Mouse (Mus musculus) MEL (cell line): ENCODE results near the gene Ces1d.

Experiments used
- CHD2 ChIP-seq: IDR thresholded peaks from 2 replicates; pipeline ENCODE4 v1.6.1; 2011; ENCODE audit warnings: low read length, improper control_type of control experiment
- CTCF ChIP-seq, 3 experiments: IDR thresholded peaks in 2 of 3; conservative IDR thresholded peaks in 1 of 3; 2 replicates each; pipeline ENCODE4 v1.5.1; 2011 to 2012; ENCODE audit warnings: low read length in 3 of 3, low read depth in 2 of 3, mild to moderate bottlenecking in 2 of 3, improper control_type of control experiment in 1 of 3, inconsistent platforms in 1 of 3, mixed read lengths in 1 of 3, moderate library complexity in 1 of 3; ENCODE audit not compliant: control insufficient read depth in 1 of 3, insufficient read depth in 1 of 3, poor library complexity in 1 of 3, severe bottlenecking in 1 of 3
- EP300 ChIP-seq, 2 experiments: IDR thresholded peaks; 2 replicates each; pipeline ENCODE4 v1.6.1; 2011; ENCODE audit warnings: improper control_type of control experiment in 2 of 2, low read length in 2 of 2, low read depth in 1 of 2, mild to moderate bottlenecking in 1 of 2
- GABPA ChIP-seq: IDR thresholded peaks from 2 replicates; pipeline ENCODE4 v1.6.1; 2012; ENCODE audit warnings: low read depth, mild to moderate bottlenecking, inconsistent platforms, low read length, improper control_type of control experiment, moderate library complexity
- GATA1 ChIP-seq: IDR thresholded peaks from 2 replicates; pipeline ENCODE4 v1.6.1; 2011; ENCODE audit warnings: low read depth, low read length, improper control_type of control experiment
- HCFC1 ChIP-seq: IDR thresholded peaks from 2 replicates; pipeline ENCODE4 v1.6.1; 2012; ENCODE audit warnings: low read depth, mild to moderate bottlenecking, inconsistent platforms, low read length, improper control_type of control experiment, moderate library complexity
- JUND ChIP-seq: IDR thresholded peaks from 2 replicates; pipeline ENCODE4 v1.6.1; 2011; ENCODE audit warnings: low read depth, mild to moderate bottlenecking, improper control_type of control experiment, low read length
- MEF2A ChIP-seq: IDR thresholded peaks from 2 replicates; pipeline ENCODE4 v1.6.1; 2014; ENCODE audit warnings: low read depth, mild to moderate bottlenecking, inconsistent platforms, low read length, improper control_type of control experiment; ENCODE audit not compliant: poor library complexity, insufficient replicate concordance, severe bottlenecking; ENCODE audit errors: extremely low read depth
- POLR2A ChIP-seq, 2 experiments: IDR thresholded peaks; 2 replicates each; pipeline ENCODE4 v1.6.1; 2011 to 2012; ENCODE audit warnings: low read length in 2 of 2, mild to moderate bottlenecking in 2 of 2, control low read depth in 1 of 2, improper control_type of control experiment in 1 of 2, low read depth in 1 of 2, moderate library complexity in 1 of 2; ENCODE audit not compliant: control insufficient read depth in 1 of 2, insufficient read depth in 1 of 2, poor library complexity in 1 of 2
- POLR2AphosphoS2 ChIP-seq: IDR thresholded peaks from 2 replicates; pipeline ENCODE4 v1.6.1; 2011; ENCODE audit warnings: low read length, improper control_type of control experiment
- RAD21 ChIP-seq: IDR thresholded peaks from 2 replicates; pipeline ENCODE4 v1.6.1; 2011; ENCODE audit warnings: mild to moderate bottlenecking, low read depth, low read length, improper control_type of control experiment
- TAL1 ChIP-seq: IDR thresholded peaks from 2 replicates; pipeline ENCODE4 v1.6.1; 2012; ENCODE audit warnings: mild to moderate bottlenecking, inconsistent platforms, low read length, moderate library complexity, mixed read lengths
- UBTF ChIP-seq: IDR thresholded peaks from 2 replicates; pipeline ENCODE4 v1.6.1; 2012; ENCODE audit warnings: low read depth, mild to moderate bottlenecking, inconsistent platforms, low read length, improper control_type of control experiment, moderate library complexity, borderline replicate concordance; ENCODE audit not compliant: insufficient read depth
- USF2 ChIP-seq, 2 experiments: IDR thresholded peaks; 2 replicates each; pipeline ENCODE4 v1.6.1; 2011 to 2012; ENCODE audit warnings: improper control_type of control experiment in 2 of 2, low read length in 2 of 2, borderline replicate concordance in 1 of 2, inconsistent platforms in 1 of 2, low read depth in 1 of 2, mild to moderate bottlenecking in 1 of 2; ENCODE audit not compliant: insufficient read depth in 1 of 2

DNA sequence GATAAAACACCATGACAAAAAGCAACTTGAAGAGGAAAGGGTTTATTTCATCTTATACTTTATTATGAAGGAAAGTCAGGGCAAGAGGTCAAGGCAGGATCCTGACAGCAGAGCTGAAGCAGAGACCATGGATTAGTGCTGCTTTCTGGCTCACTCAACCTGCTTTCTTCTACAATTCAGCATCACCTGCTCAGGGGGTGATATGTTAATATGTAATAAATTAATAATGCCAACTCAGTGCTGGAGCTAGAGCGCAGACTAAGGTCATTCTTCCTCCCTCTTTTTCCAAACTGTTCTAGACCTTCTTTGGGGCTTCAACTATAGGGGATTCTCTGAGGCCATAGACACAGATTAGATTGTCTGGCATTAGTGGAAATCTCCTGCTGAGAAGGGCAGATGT is 38.0 kb upstream of the Ces1d start:
- TF ChIP-seq TAL1 (no peak), EP300 (IDR thresholded peaks at IDR 0.05; ENCODE audit: low read depth in 1 of 2, low read length in 2 of 2) (no peak), CTCF (IDR thresholded peaks at IDR 0.05 in 2 of 3, conservative IDR thresholded peaks at IDR 0.05 in 1 of 3; ENCODE audit: control insufficient read depth in 1 of 3, insufficient read depth in 1 of 3, low read depth in 2 of 3, low read length in 3 of 3, poor library complexity in 1 of 3, severe bottlenecking in 1 of 3) (no peak), RAD21 (no peak), UBTF (no peak), MEF2A (no peak), POLR2A (IDR thresholded peaks at IDR 0.05; ENCODE audit: control insufficient read depth in 1 of 2, insufficient read depth in 1 of 2, low read depth in 1 of 2, low read length in 2 of 2, poor library complexity in 1 of 2) (no peak), HCFC1 (no peak), JUND (no peak), USF2 (IDR thresholded peaks at IDR 0.05; ENCODE audit: borderline replicate concordance in 1 of 2, insufficient read depth in 1 of 2, low read depth in 1 of 2, low read length in 2 of 2) (no peak), GABPA (no peak), POLR2AphosphoS2 (no peak), CHD2 (no peak), GATA1 (no peak)
